Mouse (Mus musculus): Measurements from ENCODE around the gene M1ap. TPM values are rescaled to one million over a fixed set of nuclear protein-coding genes. Genes with fewer than 3 reads are reported as not detected.

M1ap gene
- polyA plus RNA-seq, 1 experiment, result 2.4 TPM

DNA sequence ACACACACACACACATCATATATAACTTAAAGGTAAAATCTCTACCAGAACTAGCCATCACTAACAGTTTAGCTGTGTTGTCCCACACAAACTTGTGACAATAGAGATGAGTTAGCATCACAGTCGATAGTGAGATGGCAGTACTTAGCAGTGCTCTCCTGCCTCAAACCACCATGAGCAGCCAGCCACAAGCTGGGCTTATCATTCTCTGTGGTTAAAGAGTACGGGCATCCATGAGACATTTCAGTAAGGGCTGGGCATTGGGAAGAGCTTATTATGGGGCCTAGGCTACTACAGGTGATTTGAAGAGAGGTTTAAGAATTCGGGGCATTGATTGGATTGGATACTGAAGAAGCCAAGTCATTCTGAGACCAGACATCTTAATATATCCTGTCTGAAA, 39.7 kb upstream of the M1ap start:
- Histone ChIP-seq H3K79me2 (ENCODE audit: control insufficient read depth, insufficient read depth) (no peaks in the 10 kb centered on the region), H3K36me3 (ENCODE audit: control insufficient read depth, insufficient read depth) (no peaks in the 10 kb centered on the region), H3ac (ENCODE audit: control insufficient read depth, insufficient read length, low read depth) (no peak overlapping the region), H3K79me3 (ENCODE audit: low read depth) (no peaks in the 10 kb centered on the region), H3K27me3 (ENCODE audit: control insufficient read depth, insufficient read depth, insufficient read length) (no peaks in the 10 kb centered on the region), H3K4me3 (ENCODE audit: insufficient read depth, poor library complexity, severe bottlenecking) (no peak overlapping the region)
- no peak for TF ChIP-seq MYOD1 (IDR thresholded peaks at IDR 0.05; ENCODE audit: control insufficient read depth, insufficient read length, low read depth)
- no peak for TF ChIP-seq CEBPB (IDR thresholded peaks at IDR 0.05; ENCODE audit: low read depth)
- no peak for TF ChIP-seq CTCF (IDR thresholded peaks at IDR 0.05; ENCODE audit: control insufficient read depth, insufficient read depth, insufficient read length)
- no peak for TF ChIP-seq MYOG (IDR thresholded peaks at IDR 0.05; ENCODE audit: control insufficient read depth, extremely low read depth, insufficient read length)
- TF ChIP-seq MAX (IDR thresholded peaks at IDR 0.05), result no peak
- no peak for TF ChIP-seq FOSL1 (IDR thresholded peaks at IDR 0.05; ENCODE audit: insufficient read depth, low read length, poor library complexity, severe bottlenecking)

DNA sequence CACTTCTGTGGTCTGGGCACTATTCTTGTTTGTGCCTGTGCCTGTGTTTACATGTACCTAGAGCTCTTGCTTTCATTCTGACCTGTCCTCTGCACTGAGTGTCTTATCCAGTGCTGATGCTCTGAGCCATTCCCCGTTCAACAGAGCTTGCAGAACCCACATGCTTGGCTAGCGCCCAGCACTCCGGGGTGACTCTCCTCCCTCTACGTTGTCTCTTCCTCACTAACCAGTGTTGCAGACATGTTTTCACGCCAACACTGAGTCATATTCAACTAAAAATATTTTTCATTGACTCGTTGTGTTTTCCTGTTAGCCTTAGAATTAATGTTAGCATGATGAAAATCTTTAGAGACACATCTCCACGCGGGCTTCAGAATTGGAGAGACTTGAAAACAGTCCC, 38.7 kb upstream of the M1ap start:
- H3K79me2 ChIP-seq (ENCODE audit: control insufficient read depth, insufficient read depth), result no peaks in the 10 kb centered on the region
- H3K27me3 ChIP-seq (ENCODE audit: control insufficient read depth, insufficient read depth, insufficient read length), result no peaks in the 10 kb centered on the region
- H3K79me3 ChIP-seq (ENCODE audit: low read depth), result no peaks in the 10 kb centered on the region
- H3K4me3 ChIP-seq (ENCODE audit: insufficient read depth, poor library complexity, severe bottlenecking), result no peak overlapping the region
- no peaks in the 10 kb centered on the region for H3K36me3 ChIP-seq (ENCODE audit: control insufficient read depth, insufficient read depth)
- TF ChIP-seq CTCF (IDR thresholded peaks at IDR 0.05; ENCODE audit: control insufficient read depth, insufficient read depth, insufficient read length) (no peak), MYOG (IDR thresholded peaks at IDR 0.05; ENCODE audit: control insufficient read depth, extremely low read depth, insufficient read length) (no peak), USF1 (IDR thresholded peaks at IDR 0.05; ENCODE audit: low read depth) (no peak), MAX (IDR thresholded peaks at IDR 0.05) (peak; percentile 74), FOSL1 (IDR thresholded peaks at IDR 0.05; ENCODE audit: insufficient read depth, low read length, poor library complexity, severe bottlenecking) (no peak), CEBPB (IDR thresholded peaks at IDR 0.05; ENCODE audit: low read depth) (no peak), MYOD1 (IDR thresholded peaks at IDR 0.05; ENCODE audit: control insufficient read depth, insufficient read length, low read depth) (no peak)
- no peak overlapping the region for H3ac ChIP-seq (ENCODE audit: control insufficient read depth, insufficient read length, low read depth)

DNA sequence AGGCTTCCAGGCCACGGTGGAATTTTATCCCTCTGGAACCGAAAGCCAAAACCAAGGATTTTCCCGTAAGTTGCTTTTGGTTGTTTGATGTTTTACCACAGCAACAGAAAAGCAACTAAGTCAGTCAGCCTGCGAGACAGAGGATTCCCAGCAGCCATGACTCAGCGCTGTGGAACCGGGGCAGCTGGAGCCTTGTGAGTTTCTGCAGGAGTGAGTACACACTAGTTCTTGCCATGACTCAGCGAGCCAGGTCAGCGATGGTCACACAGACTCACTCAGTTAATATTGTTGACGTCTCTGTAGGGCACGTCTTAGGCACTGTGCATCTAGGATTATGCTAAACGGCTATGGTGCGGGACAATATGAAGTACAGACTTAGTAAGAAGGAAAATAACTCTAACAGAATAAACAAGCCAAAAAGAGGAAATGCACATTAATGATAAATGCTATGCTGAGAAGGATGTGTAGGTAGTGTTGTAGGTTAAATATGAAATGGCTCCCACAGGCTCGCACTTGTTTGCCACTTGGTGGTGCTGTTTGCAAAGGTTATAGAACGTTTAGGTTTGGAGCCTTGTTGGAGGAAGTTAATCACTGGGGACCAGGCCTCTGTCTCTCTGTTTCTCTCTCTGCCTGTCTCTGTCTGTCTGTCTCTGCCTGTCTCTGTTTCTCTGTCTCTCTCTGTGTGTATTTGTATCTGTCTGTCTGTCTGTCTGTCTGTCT, 37.4 kb upstream of the M1ap start:
- Histone ChIP-seq H3K36me3 (ENCODE audit: control insufficient read depth, insufficient read depth) (no peaks in the 10 kb centered on the region), H3K79me3 (ENCODE audit: low read depth) (no peaks in the 10 kb centered on the region), H3K79me2 (ENCODE audit: control insufficient read depth, insufficient read depth) (no peaks in the 10 kb centered on the region), H3K4me3 (ENCODE audit: insufficient read depth, poor library complexity, severe bottlenecking) (no peak overlapping the region), H3K27me3 (ENCODE audit: control insufficient read depth, insufficient read depth, insufficient read length) (no peaks in the 10 kb centered on the region), H3ac (ENCODE audit: control insufficient read depth, insufficient read length, low read depth) (no peak overlapping the region)
- TF ChIP-seq CEBPB (IDR thresholded peaks at IDR 0.05; ENCODE audit: low read depth) (no peak), CTCF (IDR thresholded peaks at IDR 0.05; ENCODE audit: control insufficient read depth, insufficient read depth, insufficient read length) (peak; percentile 52), FOSL1 (IDR thresholded peaks at IDR 0.05; ENCODE audit: insufficient read depth, low read length, poor library complexity, severe bottlenecking) (peak; percentile 89), MYOD1 (IDR thresholded peaks at IDR 0.05; ENCODE audit: control insufficient read depth, insufficient read length, low read depth) (peak; percentile 86)

DNA sequence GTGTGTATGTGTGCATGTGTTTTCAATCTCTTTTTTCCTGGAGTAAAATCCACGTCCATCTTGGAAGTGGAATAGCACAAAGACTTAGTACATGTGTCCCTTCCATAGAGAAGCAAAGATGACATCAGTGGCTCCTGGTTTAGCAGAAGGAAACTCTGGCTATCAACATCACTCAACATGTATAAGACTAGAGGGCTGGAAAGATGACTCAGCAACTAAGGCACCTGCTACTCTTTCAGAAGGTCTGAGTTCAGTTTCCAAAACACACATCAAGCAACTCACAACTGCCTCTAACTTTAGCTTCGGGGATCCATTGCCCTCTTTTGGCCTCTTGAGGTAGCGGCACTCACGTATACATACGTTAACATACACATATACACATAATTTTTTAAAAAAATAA, 35.4 kb upstream of the M1ap start:
- no peak overlapping the region for H3K4me3 ChIP-seq (ENCODE audit: insufficient read depth, poor library complexity, severe bottlenecking)
- H3K27me3 ChIP-seq (ENCODE audit: control insufficient read depth, insufficient read depth, insufficient read length), result no peaks in the 10 kb centered on the region
- no peak overlapping the region for H3ac ChIP-seq (ENCODE audit: control insufficient read depth, insufficient read length, low read depth)
- H3K36me3 ChIP-seq (ENCODE audit: control insufficient read depth, insufficient read depth), result no peaks in the 10 kb centered on the region
- no peak for TF ChIP-seq MYOG (IDR thresholded peaks at IDR 0.05; ENCODE audit: control insufficient read depth, extremely low read depth, insufficient read length)
- TF ChIP-seq MAX (IDR thresholded peaks at IDR 0.05), result no peak
- TF ChIP-seq CEBPB (IDR thresholded peaks at IDR 0.05; ENCODE audit: low read depth), result no peak
- TF ChIP-seq MYOD1 (IDR thresholded peaks at IDR 0.05; ENCODE audit: control insufficient read depth, insufficient read length, low read depth), result no peak
- no peak for TF ChIP-seq FOSL1 (IDR thresholded peaks at IDR 0.05; ENCODE audit: insufficient read depth, low read length, poor library complexity, severe bottlenecking)
- TF ChIP-seq CTCF (IDR thresholded peaks at IDR 0.05; ENCODE audit: control insufficient read depth, insufficient read depth, insufficient read length), result no peak
- TF ChIP-seq USF1 (IDR thresholded peaks at IDR 0.05; ENCODE audit: low read depth), result no peak
- H3K79me2 ChIP-seq (ENCODE audit: control insufficient read depth, insufficient read depth), result no peaks in the 10 kb centered on the region
- no peaks in the 10 kb centered on the region for H3K79me3 ChIP-seq (ENCODE audit: low read depth)

DNA sequence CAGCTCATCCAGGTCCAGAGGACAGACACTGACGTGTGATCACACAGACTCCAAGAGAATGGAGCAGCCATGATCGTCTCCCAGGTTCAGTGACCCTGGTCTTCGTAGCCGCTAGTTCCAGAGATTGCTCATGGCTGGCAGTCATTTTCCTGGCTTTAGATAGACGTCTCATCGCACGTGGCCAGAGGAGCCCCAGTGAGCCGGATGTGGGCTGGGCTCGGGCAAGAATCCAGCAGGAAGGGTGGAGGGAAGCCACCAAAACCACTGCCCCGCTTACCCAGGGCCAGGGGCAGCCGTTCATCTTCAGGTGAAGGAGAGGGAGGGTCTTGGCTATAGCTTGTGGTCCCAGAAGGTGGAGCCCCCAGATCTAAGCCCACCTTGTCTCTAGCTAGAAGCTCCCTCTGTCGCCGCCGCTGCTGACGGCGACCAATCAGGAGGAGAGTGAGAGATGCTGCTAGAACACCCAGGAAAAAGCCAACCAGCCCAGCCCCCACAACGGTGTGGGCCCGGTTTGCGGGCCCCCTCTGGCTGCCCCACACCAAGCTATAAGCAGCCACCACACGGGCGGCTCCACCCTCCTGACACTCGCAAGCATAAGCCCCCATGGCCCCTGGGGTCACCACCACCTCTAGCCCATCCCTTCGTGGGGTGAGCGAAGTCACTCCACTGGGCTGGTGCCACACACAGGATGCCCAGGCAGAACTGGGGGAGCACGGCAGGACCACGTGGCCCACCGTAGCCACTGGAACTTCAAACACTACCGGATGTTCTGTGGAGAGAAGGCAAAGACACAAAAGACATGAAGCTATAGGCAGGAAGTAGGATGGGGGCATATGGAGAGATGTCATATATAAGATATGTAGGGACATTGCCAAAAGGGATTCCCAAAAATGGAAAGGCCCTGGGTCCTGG, 33.1 kb upstream of the M1ap start:
- H3ac ChIP-seq (ENCODE audit: control insufficient read depth, insufficient read length, low read depth), result no peak overlapping the region
- no peaks in the 10 kb centered on the region for H3K79me3 ChIP-seq (ENCODE audit: low read depth)
- no peaks in the 10 kb centered on the region for H3K79me2 ChIP-seq (ENCODE audit: control insufficient read depth, insufficient read depth)
- H3K27me3 ChIP-seq (ENCODE audit: control insufficient read depth, insufficient read depth, insufficient read length), result no peaks in the 10 kb centered on the region
- H3K4me3 ChIP-seq (ENCODE audit: insufficient read depth, poor library complexity, severe bottlenecking), result no peak overlapping the region
- no peaks in the 10 kb centered on the region for H3K36me3 ChIP-seq (ENCODE audit: control insufficient read depth, insufficient read depth)
- TF ChIP-seq CEBPB (IDR thresholded peaks at IDR 0.05; ENCODE audit: low read depth), result no peak
- TF ChIP-seq CTCF (IDR thresholded peaks at IDR 0.05; ENCODE audit: control insufficient read depth, insufficient read depth, insufficient read length), result no peak
- no peak for TF ChIP-seq MYOD1 (IDR thresholded peaks at IDR 0.05; ENCODE audit: control insufficient read depth, insufficient read length, low read depth)
- TF ChIP-seq MYOG (IDR thresholded peaks at IDR 0.05; ENCODE audit: control insufficient read depth, extremely low read depth, insufficient read length), result no peak
- no peak for TF ChIP-seq USF1 (IDR thresholded peaks at IDR 0.05; ENCODE audit: low read depth)
- TF ChIP-seq FOSL1 (IDR thresholded peaks at IDR 0.05; ENCODE audit: insufficient read depth, low read length, poor library complexity, severe bottlenecking), result no peak
- no peak for TF ChIP-seq MAX (IDR thresholded peaks at IDR 0.05)

Measured in C2C12 (cell line).